Mouse (Mus musculus) thymus, adult 2 months (tissue): ENCODE results near the gene Adamtsl3. TPM values are rescaled to one million over a fixed set of nuclear protein-coding genes. Genes with fewer than 3 reads are reported as not detected.

Experiments used
- DNase-seq: peaks from one replicate; pipeline ENCODE4 v3.0.0; 2021
- H3K27ac ChIP-seq: fragments of 200-500 bp; 2 replicates; pipeline ENCODE4 v1.5.1; 2012; ENCODE audit warnings: low read length, control low read depth; ENCODE audit not compliant: control insufficient read depth, insufficient read depth
- H3K27me3 ChIP-seq: fragments of 200-500 bp; 2 replicates; pipeline ENCODE4 v1.6.1; 2012; ENCODE audit warnings: mild to moderate bottlenecking, low read length, moderate library complexity, mixed read lengths; ENCODE audit not compliant: control insufficient read depth, insufficient read depth
- H3K36me3 ChIP-seq: fragments of 200-500 bp; 2 replicates; pipeline ENCODE4 v1.6.1; 2012; ENCODE audit warnings: mild to moderate bottlenecking, low read length, moderate library complexity; ENCODE audit not compliant: control insufficient read depth, insufficient read depth
- H3K4me1 ChIP-seq: fragments of 200-500 bp; replicated peaks from 2 replicates; pipeline ENCODE4 v1.6.1; 2012; ENCODE audit warnings: low read length; ENCODE audit not compliant: control insufficient read depth, insufficient read depth
- H3K4me3 ChIP-seq: fragments of 200-500 bp; 2 replicates; pipeline ENCODE4 v1.5.1; 2012; ENCODE audit warnings: mild to moderate bottlenecking, low read length, control low read depth, moderate library complexity; ENCODE audit not compliant: control insufficient read depth, insufficient read depth
- CTCF ChIP-seq: fragments of 200-500 bp; IDR thresholded peaks from 2 replicates; pipeline ENCODE4 v1.5.1; 2012; ENCODE audit warnings: mild to moderate bottlenecking, control low read depth, low read length, moderate library complexity, borderline replicate concordance; ENCODE audit not compliant: control insufficient read depth, poor library complexity, insufficient read depth; ENCODE audit errors: extremely low read depth
- POLR2A ChIP-seq: fragments of 200-500 bp; IDR thresholded peaks from 2 replicates; pipeline ENCODE4 v1.6.1; 2012; ENCODE audit warnings: mild to moderate bottlenecking, low read length, control low read depth, moderate library complexity; ENCODE audit not compliant: control insufficient read depth, poor library complexity, insufficient read depth; ENCODE audit errors: extremely low read depth
- WGBS: fragments of 180-500 bp; shearing (Covaris S2); methylation state at CpG from one replicate; pipeline ENCODE4 v1.1.7; 2018; 5-methylcytosine and 5-hydroxymethylcytosine counted together
- polyA plus RNA-seq: library from polyadenylated mRNA; depleted of rRNA; stranded (reverse); fragments of >200 nt; gene quantifications from 2 replicates; pipeline ENCODE4 v1.2.3, GENCODE M21; 2012

The Adamtsl3 gene
- polyA plus RNA-seq, 1 experiment = 0.51 TPM

DNA sequence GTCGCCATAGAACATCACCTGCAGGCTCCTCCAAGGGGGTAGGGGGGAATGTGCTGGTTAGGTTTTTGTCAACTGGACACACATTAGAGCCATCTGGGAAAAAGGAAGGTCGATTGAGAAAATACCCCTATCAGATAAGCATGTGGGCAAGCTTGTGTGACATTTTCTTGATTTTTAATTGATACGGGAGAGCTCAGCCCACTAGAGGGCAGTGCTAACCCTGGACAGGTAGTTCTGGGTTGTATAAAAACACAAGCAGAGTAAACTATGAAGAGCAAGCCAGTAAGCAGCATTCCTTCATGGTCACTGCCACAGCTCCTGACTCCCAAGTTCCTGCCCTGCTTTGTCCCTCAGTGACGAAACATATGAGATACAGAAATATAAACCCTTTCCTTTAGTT, 197.7 kb downstream of the Adamtsl3 start:
- Histone ChIP-seq H3K4me3 (no peak overlapping the region), H3K4me1 (no peaks in the 10 kb centered on the region), H3K27me3 (no peaks in the 10 kb centered on the region), H3K36me3 (no peaks in the 10 kb centered on the region), H3K27ac (no peak overlapping the region)
- 74% methylated on average over 4 of the region's 4 CpGs for WGBS
- DNase-seq = peak; percentile 2
- TF ChIP-seq CTCF (no peak), POLR2A (no peak)

DNA sequence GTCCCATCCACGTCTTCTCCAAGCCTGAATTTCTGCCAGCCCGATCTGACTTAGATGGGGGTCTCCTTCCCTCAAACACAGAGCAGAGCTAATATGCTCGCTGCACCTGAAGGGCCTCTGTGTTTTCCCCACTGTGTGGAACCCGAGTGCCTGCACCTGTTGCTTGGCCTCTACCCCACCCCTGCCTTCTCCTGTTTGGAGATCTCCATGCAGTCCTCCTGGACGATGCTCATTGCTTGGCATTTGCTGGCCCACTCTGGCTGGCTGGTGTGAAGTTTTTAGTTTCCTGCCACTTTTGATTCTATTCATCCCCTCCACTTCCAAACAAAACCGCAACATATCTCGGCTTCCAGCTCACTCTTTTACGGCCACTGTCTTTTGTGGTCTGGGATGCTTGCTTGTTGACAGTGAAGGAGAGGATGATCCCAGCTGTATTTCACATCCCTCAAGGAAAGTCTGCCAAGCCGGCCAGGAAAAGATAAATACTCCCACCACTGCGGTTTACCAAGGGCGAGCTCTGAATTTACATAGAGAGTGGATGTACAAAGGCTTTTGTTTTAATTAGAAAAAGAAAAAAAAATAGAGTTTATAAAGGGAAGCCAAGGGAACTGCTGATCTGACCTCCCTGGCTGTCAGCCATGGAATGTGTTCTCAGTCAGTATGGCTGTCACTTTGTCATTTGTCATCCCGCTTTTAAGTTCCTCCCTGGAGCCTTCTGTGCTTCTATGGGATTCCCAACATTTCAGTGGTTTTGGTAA, 198.4 kb downstream of the Adamtsl3 start:
- no peak for DNase-seq
- H3K27me3 ChIP-seq = no peaks in the 10 kb centered on the region
- WGBS = 91% methylated on average over 12 of the region's 12 CpGs
- no peak overlapping the region for H3K4me3 ChIP-seq
- no peaks in the 10 kb centered on the region for H3K36me3 ChIP-seq
- TF ChIP-seq CTCF (no peak), POLR2A (no peak)
- H3K27ac ChIP-seq = no peak overlapping the region
- H3K4me1 ChIP-seq = no peaks in the 10 kb centered on the region

DNA sequence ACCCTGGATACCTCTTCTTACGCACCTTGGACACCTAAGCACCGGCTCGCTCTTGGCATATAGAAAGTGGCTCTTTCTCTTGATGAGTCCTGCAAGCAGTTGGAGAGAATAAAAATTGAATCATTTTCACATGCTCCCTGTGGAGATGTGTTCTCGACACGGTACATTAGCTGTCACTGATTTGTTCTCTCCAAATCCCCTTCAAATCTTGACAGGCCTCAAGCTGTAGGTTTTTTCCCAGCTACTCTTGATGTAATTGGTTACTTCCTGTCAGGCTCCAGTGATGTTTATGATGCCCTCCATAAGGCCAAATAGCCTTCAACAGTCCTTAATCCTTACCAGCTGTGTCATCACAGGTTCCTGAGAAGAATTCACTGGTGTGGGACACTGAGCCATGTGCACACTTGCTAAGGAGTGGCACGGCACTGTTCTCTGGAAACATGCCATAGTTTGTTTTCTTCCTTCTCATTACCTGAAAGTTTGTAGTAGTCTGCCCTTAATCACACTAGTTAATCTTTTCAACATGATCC, 209.0 kb downstream of the Adamtsl3 start:
- TF ChIP-seq POLR2A (no peak), CTCF (no peak)
- 92% methylated on average over 6 of the region's 6 CpGs for WGBS
- no peaks in the 10 kb centered on the region for H3K4me1 ChIP-seq
- H3K4me3 ChIP-seq = no peak overlapping the region
- DNase-seq = no peak
- H3K27me3 ChIP-seq = no peaks in the 10 kb centered on the region
- no peak overlapping the region for H3K27ac ChIP-seq
- no peaks in the 10 kb centered on the region for H3K36me3 ChIP-seq

DNA sequence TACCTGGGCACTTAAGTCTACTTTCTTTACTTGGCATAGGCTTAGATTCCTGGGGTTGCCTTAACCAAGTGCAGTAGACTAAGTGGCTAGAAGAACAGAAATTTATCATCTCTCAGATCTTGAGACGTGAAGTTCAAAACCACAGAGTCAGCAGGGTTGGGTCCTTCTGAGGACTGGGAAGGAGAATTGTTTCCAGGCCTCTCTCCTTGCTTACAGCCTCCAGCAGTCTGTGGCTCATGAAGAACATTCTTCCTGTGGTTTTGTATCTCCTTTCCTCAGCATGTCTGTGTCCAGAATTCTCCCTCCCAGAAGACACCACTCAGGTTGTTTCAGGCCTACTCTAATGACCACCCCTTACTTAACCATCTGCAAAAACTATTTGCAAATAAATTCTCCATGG, 216.5 kb downstream of the Adamtsl3 start:
- no peak for DNase-seq
- Histone ChIP-seq H3K27me3 (no peaks in the 10 kb centered on the region), H3K36me3 (no peaks in the 10 kb centered on the region), H3K4me3 (no peak overlapping the region), H3K27ac (no peak overlapping the region), H3K4me1 (no peaks in the 10 kb centered on the region)
- TF ChIP-seq POLR2A (no peak), CTCF (no peak)
- WGBS = 6% methylated on average over 1 of the region's 1 CpGs

DNA sequence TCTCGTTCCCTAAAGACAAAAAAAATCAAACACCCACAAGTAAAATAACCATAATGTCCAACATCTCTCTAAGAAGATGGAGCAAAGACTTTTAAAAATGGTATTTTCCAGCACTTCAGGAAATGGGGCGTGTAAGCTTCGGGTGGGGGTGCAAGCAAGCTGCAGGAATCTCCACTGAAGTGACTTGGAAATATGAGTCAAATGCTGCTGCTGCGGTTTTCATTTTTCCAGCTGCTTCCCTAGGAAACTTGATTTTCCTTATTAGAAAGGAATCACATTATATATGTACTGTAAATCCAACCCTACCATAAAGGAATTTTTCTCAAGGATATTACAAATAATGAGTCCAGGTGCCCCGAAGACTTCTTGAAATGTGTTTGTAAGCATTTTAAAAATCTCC, 220.3 kb downstream of the Adamtsl3 start:
- 91% methylated on average over 5 of the region's 5 CpGs for WGBS
- Histone ChIP-seq H3K27me3 (no peaks in the 10 kb centered on the region), H3K4me3 (no peak overlapping the region), H3K4me1 (no peaks in the 10 kb centered on the region), H3K27ac (no peak overlapping the region), H3K36me3 (no peaks in the 10 kb centered on the region)
- no peak for DNase-seq
- TF ChIP-seq CTCF (no peak), POLR2A (no peak)

DNA sequence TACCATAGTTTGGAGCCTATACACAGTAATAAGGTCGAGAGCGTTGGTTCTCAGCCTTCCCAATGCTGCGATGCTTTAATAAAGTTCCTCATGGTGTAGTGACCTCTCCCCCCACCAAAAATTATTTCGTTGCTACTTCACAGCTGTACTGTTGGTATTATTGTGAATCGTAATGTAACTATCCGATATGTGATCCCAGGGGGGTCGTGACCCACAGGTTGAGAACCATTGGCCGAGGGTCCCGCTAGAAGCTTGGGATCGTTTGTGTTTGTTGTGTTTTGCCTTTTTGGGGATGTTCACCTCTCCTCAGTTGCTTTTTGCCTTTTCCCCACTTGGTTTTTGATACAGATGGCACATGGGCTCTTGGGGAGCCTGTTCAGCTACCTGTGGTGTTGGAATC, 220.9 kb downstream of the Adamtsl3 start:
- H3K36me3 ChIP-seq = no peaks in the 10 kb centered on the region
- no peaks in the 10 kb centered on the region for H3K27me3 ChIP-seq
- WGBS = 96% methylated on average over 10 of the region's 10 CpGs
- no peaks in the 10 kb centered on the region for H3K4me1 ChIP-seq
- H3K27ac ChIP-seq = no peak overlapping the region
- no peak for DNase-seq
- no peak overlapping the region for H3K4me3 ChIP-seq
- no peak for TF ChIP-seq CTCF
- TF ChIP-seq POLR2A = no peak

DNA sequence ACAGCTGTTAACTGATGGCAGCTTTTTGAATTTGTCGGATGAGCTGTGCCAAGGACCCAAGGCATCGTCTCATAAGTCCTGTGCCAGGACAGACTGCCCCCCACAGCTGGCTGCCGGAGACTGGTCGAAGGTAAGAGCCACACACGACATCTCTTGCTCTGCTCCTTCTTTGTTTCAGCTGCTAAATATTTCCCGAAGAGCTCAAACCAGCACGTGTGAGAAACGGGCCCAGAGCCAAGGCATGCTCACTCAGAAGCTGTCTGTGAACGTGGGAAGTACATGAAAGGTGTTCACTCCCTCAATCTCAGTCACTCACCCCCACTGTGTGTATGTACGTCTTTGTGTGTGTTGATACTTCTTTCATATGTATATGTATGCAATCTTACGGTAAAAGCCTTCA, 221.6 kb downstream of the Adamtsl3 start:
- WGBS = 91% methylated on average over 11 of the region's 11 CpGs
- DNase-seq = no peak

More for the DNA sequence above, 221.6 kb downstream of the Adamtsl3 start:
- H3K27me3 ChIP-seq = no peaks in the 10 kb centered on the region
- H3K4me1 ChIP-seq = no peaks in the 10 kb centered on the region
- no peak overlapping the region for H3K4me3 ChIP-seq
- no peak overlapping the region for H3K27ac ChIP-seq
- no peaks in the 10 kb centered on the region for H3K36me3 ChIP-seq
- no peak for TF ChIP-seq CTCF
- TF ChIP-seq POLR2A = no peak
